Mouse (Mus musculus): Measurements from ENCODE around the gene Eps8. TPM values are rescaled to one million over a fixed set of nuclear protein-coding genes. Genes with fewer than 3 reads are reported as not detected.

The Eps8 gene
- polyA plus RNA-seq, 1 experiment from 2014 or later: 102 TPM

GRCm38 (mm10) chr6:137540800-137541199 is 113.9 kb downstream of the Eps8 start:
- Histone ChIP-seq H3K9me3 (ENCODE audit: control insufficient read depth, low read length) (no peaks in the 10 kb centered on the region), H3K36me3 (ENCODE audit: control insufficient read depth, insufficient read depth, low read length) (peaks cover 10% of the 10 kb centered on the region), H3K4me3 (ENCODE audit: low read length) (no peak overlapping the region), H3K4me2 (ENCODE audit: low read depth, low read length) (peak overlapping the region; percentile 35), H3K4me1 (ENCODE audit: control insufficient read depth, insufficient read depth, low read length) (peaks cover 16% of the 10 kb centered on the region; the same call in 1 of the 2 replicates), H3K9ac (ENCODE audit: low read depth, low read length) (no peak overlapping the region), H3K27me3 (replicated peaks; ENCODE audit: control insufficient read depth, insufficient read depth, low read length) (no peaks in the 10 kb centered on the region), H3K27ac (ENCODE audit: low read length) (peak overlapping the region; percentile 89)
- ATAC-seq: peak; percentile 77
- WGBS: 49% methylated on average over 5 of the region's 5 CpGs

GRCm38 (mm10) chr6:137540346-137540745 is 114.3 kb downstream of the Eps8 start:
- ATAC-seq: peak; percentile 28; the same call in 1 of the 2 replicates
- Histone ChIP-seq H3K36me3 (ENCODE audit: control insufficient read depth, insufficient read depth, low read length) (peaks cover 12% of the 10 kb centered on the region), H3K4me1 (ENCODE audit: control insufficient read depth, insufficient read depth, low read length) (peaks cover 16% of the 10 kb centered on the region; the same call in 1 of the 2 replicates), H3K9me3 (ENCODE audit: control insufficient read depth, low read length) (no peaks in the 10 kb centered on the region), H3K27ac (ENCODE audit: low read length) (peak overlapping the region; percentile 89), H3K27me3 (replicated peaks; ENCODE audit: control insufficient read depth, insufficient read depth, low read length) (no peaks in the 10 kb centered on the region), H3K4me2 (ENCODE audit: low read depth, low read length) (0 out of 2 replicates have a peak overlapping the region, but pooled peaks have one; percentile 4), H3K9ac (ENCODE audit: low read depth, low read length) (no peak overlapping the region), H3K4me3 (ENCODE audit: low read length) (no peak overlapping the region)
- 55% methylated on average over 6 of the region's 6 CpGs for WGBS

GRCm38 (mm10) chr6:137539219-137539618 is 115.5 kb downstream of the Eps8 start:
- no peak overlapping the region for H3K27ac ChIP-seq (ENCODE audit: low read length)
- peak; percentile 41 for ATAC-seq
- H3K4me2 ChIP-seq (ENCODE audit: low read depth, low read length): no peak overlapping the region
- H3K4me3 ChIP-seq (ENCODE audit: low read length): no peak overlapping the region
- H3K36me3 ChIP-seq (ENCODE audit: control insufficient read depth, insufficient read depth, low read length): peaks cover 12% of the 10 kb centered on the region
- H3K27me3 ChIP-seq (replicated peaks; ENCODE audit: control insufficient read depth, insufficient read depth, low read length): no peaks in the 10 kb centered on the region
- 36% methylated on average over 7 of the region's 7 CpGs for WGBS
- H3K9me3 ChIP-seq (ENCODE audit: control insufficient read depth, low read length): no peaks in the 10 kb centered on the region
- no peak overlapping the region for H3K9ac ChIP-seq (ENCODE audit: low read depth, low read length)
- peaks cover 16% of the 10 kb centered on the region; the same call in 1 of the 2 replicates for H3K4me1 ChIP-seq (ENCODE audit: control insufficient read depth, insufficient read depth, low read length)

GRCm38 (mm10) chr6:137532758-137533157 is 121.9 kb downstream of the Eps8 start:
- Histone ChIP-seq H3K4me2 (ENCODE audit: low read depth, low read length) (no peak overlapping the region), H3K4me3 (ENCODE audit: low read length) (no peak overlapping the region), H3K9ac (ENCODE audit: low read depth, low read length) (no peak overlapping the region), H3K9me3 (ENCODE audit: control insufficient read depth, low read length) (no peaks in the 10 kb centered on the region), H3K27ac (ENCODE audit: low read length) (no peak overlapping the region), H3K4me1 (ENCODE audit: control insufficient read depth, insufficient read depth, low read length) (no peaks in the 10 kb centered on the region), H3K27me3 (replicated peaks; ENCODE audit: control insufficient read depth, insufficient read depth, low read length) (no peaks in the 10 kb centered on the region), H3K36me3 (ENCODE audit: control insufficient read depth, insufficient read depth, low read length) (peaks cover 17% of the 10 kb centered on the region)
- 93% methylated on average over 8 of the region's 8 CpGs for WGBS
- no peak for ATAC-seq

- peaks cover 3% of the 10 kb centered on the region; the same call in 1 of the 2 replicates for H3K36me3 ChIP-seq (ENCODE audit: control insufficient read depth, insufficient read depth, low read length)
- no peak overlapping the region for H3K4me2 ChIP-seq (ENCODE audit: low read depth, low read length)
- H3K4me3 ChIP-seq (ENCODE audit: low read length): no peak overlapping the region
- no peak overlapping the region for H3K27ac ChIP-seq (ENCODE audit: low read length)
- H3K27me3 ChIP-seq (replicated peaks; ENCODE audit: control insufficient read depth, insufficient read depth, low read length): no peaks in the 10 kb centered on the region
- WGBS: 35% methylated on average over 3 of the region's 3 CpGs
- no peaks in the 10 kb centered on the region for H3K4me1 ChIP-seq (ENCODE audit: control insufficient read depth, insufficient read depth, low read length)
- no peak for ATAC-seq
- no peak overlapping the region for H3K9ac ChIP-seq (ENCODE audit: low read depth, low read length)
- no peaks in the 10 kb centered on the region for H3K9me3 ChIP-seq (ENCODE audit: control insufficient read depth, low read length)
Measured at GRCm38 (mm10) chr6:137525769-137526168, 128.9 kb downstream of the Eps8 start.

GRCm38 (mm10) chr6:137520343-137520704 is 134.4 kb downstream of the Eps8 start:
- no peak overlapping the region for H3K27ac ChIP-seq (ENCODE audit: low read length)
- H3K9me3 ChIP-seq (ENCODE audit: control insufficient read depth, low read length): no peaks in the 10 kb centered on the region
- no peaks in the 10 kb centered on the region for H3K4me1 ChIP-seq (ENCODE audit: control insufficient read depth, insufficient read depth, low read length)
- WGBS: 73% methylated on average over 8 of the region's 8 CpGs
- H3K9ac ChIP-seq (ENCODE audit: low read depth, low read length): no peak overlapping the region
- no peak overlapping the region for H3K4me2 ChIP-seq (ENCODE audit: low read depth, low read length)
- H3K27me3 ChIP-seq (replicated peaks; ENCODE audit: control insufficient read depth, insufficient read depth, low read length): no peaks in the 10 kb centered on the region
- no peak overlapping the region for H3K4me3 ChIP-seq (ENCODE audit: low read length)
- peak; percentile 16 for ATAC-seq
- peaks cover 2% of the 10 kb centered on the region; the same call in 1 of the 2 replicates for H3K36me3 ChIP-seq (ENCODE audit: control insufficient read depth, insufficient read depth, low read length)

GRCm38 (mm10) chr6:137519529-137520342 is 134.9 kb downstream of the Eps8 start:
- peak; percentile 65 for ATAC-seq
- Histone ChIP-seq H3K27me3 (replicated peaks; ENCODE audit: control insufficient read depth, insufficient read depth, low read length) (no peaks in the 10 kb centered on the region), H3K27ac (ENCODE audit: low read length) (no peak overlapping the region), H3K4me3 (ENCODE audit: low read length) (no peak overlapping the region), H3K36me3 (ENCODE audit: control insufficient read depth, insufficient read depth, low read length) (peaks cover 2% of the 10 kb centered on the region; the same call in 1 of the 2 replicates), H3K4me2 (ENCODE audit: low read depth, low read length) (no peak overlapping the region), H3K4me1 (ENCODE audit: control insufficient read depth, insufficient read depth, low read length) (no peaks in the 10 kb centered on the region), H3K9me3 (ENCODE audit: control insufficient read depth, low read length) (no peaks in the 10 kb centered on the region), H3K9ac (ENCODE audit: low read depth, low read length) (no peak overlapping the region)
- WGBS: 62% methylated on average over 11 of the region's 11 CpGs

- Histone ChIP-seq H3K27me3 (replicated peaks; ENCODE audit: control insufficient read depth, insufficient read depth, low read length) (no peaks in the 10 kb centered on the region), H3K36me3 (ENCODE audit: control insufficient read depth, insufficient read depth, low read length) (peaks cover 5% of the 10 kb centered on the region), H3K9ac (ENCODE audit: low read depth, low read length) (no peak overlapping the region), H3K4me3 (ENCODE audit: low read length) (no peak overlapping the region), H3K9me3 (ENCODE audit: control insufficient read depth, low read length) (no peaks in the 10 kb centered on the region), H3K4me2 (ENCODE audit: low read depth, low read length) (no peak overlapping the region), H3K4me1 (ENCODE audit: control insufficient read depth, insufficient read depth, low read length) (no peaks in the 10 kb centered on the region), H3K27ac (ENCODE audit: low read length) (no peak overlapping the region)
- no peak for ATAC-seq
- WGBS: 68% methylated on average over 4 of the region's 4 CpGs
Measured at GRCm38 (mm10) chr6:137514872-137515271, 139.8 kb downstream of the Eps8 start.

- H3K36me3 ChIP-seq (ENCODE audit: control insufficient read depth, insufficient read depth, low read length): peaks cover 5% of the 10 kb centered on the region
- no peak overlapping the region for H3K4me2 ChIP-seq (ENCODE audit: low read depth, low read length)
- 61% methylated on average over 5 of the region's 5 CpGs for WGBS
Measured at GRCm38 (mm10) chr6:137512753-137513152, 141.9 kb downstream of the Eps8 start.

More at GRCm38 (mm10) chr6:137512753-137513152, 141.9 kb downstream of the Eps8 start:
- no peak for ATAC-seq
- no peaks in the 10 kb centered on the region for H3K4me1 ChIP-seq (ENCODE audit: control insufficient read depth, insufficient read depth, low read length)
- no peaks in the 10 kb centered on the region for H3K9me3 ChIP-seq (ENCODE audit: control insufficient read depth, low read length)
- no peak overlapping the region for H3K27ac ChIP-seq (ENCODE audit: low read length)
- no peaks in the 10 kb centered on the region for H3K27me3 ChIP-seq (replicated peaks; ENCODE audit: control insufficient read depth, insufficient read depth, low read length)
- no peak overlapping the region for H3K4me3 ChIP-seq (ENCODE audit: low read length)
- H3K9ac ChIP-seq (ENCODE audit: low read depth, low read length): no peak overlapping the region

Measured in intestine, embryonic 16.5 days (tissue).